Mouse (Mus musculus) lung, adult 2 months (tissue): Measurements from ENCODE around the gene Slc13a3. TPM values are rescaled to one million over a fixed set of nuclear protein-coding genes. Genes with fewer than 3 reads are reported as not detected.

Experiments used
- DNase-seq: peaks from one replicate; pipeline ENCODE4 v3.0.0; 2022
- H3K4me1 ChIP-seq: fragments of 200-500 bp; 2 replicates; pipeline ENCODE4 v1.6.1; 2011; ENCODE audit warnings: low read length; ENCODE audit not compliant: control insufficient read depth, insufficient read depth
- H3K4me3 ChIP-seq: fragments of 200-500 bp; replicated peaks from 2 replicates; pipeline ENCODE3; 2011; ENCODE audit warnings: low read depth, mild to moderate bottlenecking, control low read depth, low read length; ENCODE audit errors: extremely low read depth
- CTCF ChIP-seq: fragments of 200-500 bp; IDR thresholded peaks from 2 replicates; pipeline ENCODE4 v1.5.1; 2011; ENCODE audit warnings: mild to moderate bottlenecking, low read length, control low read depth; ENCODE audit not compliant: insufficient read depth
- POLR2A ChIP-seq: fragments of 200-500 bp; IDR thresholded peaks from 2 replicates; pipeline ENCODE4 v1.6.1; 2011; ENCODE audit warnings: low read depth, mild to moderate bottlenecking, control low read depth, low read length, borderline replicate concordance; ENCODE audit errors: extremely low read depth
- WGBS: fragments of 180-500 bp; shearing (Covaris S2); methylation state at CpG from one replicate; pipeline ENCODE4 v1.1.7; 2018; 5-methylcytosine and 5-hydroxymethylcytosine counted together
- polyA plus RNA-seq: library from polyadenylated mRNA; depleted of rRNA; stranded (reverse); fragments of >200 nt; gene quantifications from 2 replicates; pipeline ENCODE4 v1.2.3, GENCODE M21; 2012

Gene Slc13a3
- polyA plus RNA-seq, 1 experiment, result 3.1 TPM

GRCm38 (mm10) chr2:165452730-165453693, 20.0 kb downstream of the Slc13a3 start:
- no peak for DNase-seq
- no peaks in the 10 kb centered on the region for H3K4me1 ChIP-seq
- WGBS, result 67% methylated on average over 12 of the region's 12 CpGs
- TF ChIP-seq CTCF (no peak), POLR2A (no peak)
- H3K4me3 ChIP-seq, result no peak overlapping the region

GRCm38 (mm10) chr2:165448475-165448874, 24.6 kb downstream of the Slc13a3 start:
- TF ChIP-seq POLR2A (no peak), CTCF (no peak)
- no peak for DNase-seq
- Histone ChIP-seq H3K4me1 (no peaks in the 10 kb centered on the region), H3K4me3 (no peak overlapping the region)
- 71% methylated on average over 9 of the region's 9 CpGs for WGBS

GRCm38 (mm10) chr2:165444861-165445260, 28.2 kb downstream of the Slc13a3 start:
- no peak overlapping the region for H3K4me3 ChIP-seq
- DNase-seq, result no peak
- 66% methylated on average over 3 of the region's 3 CpGs for WGBS
- TF ChIP-seq POLR2A (no peak), CTCF (no peak)
- no peaks in the 10 kb centered on the region for H3K4me1 ChIP-seq

- DNase-seq, result no peak
- WGBS, result 49% methylated on average over 10 of the region's 10 CpGs
- Histone ChIP-seq H3K4me3 (no peak overlapping the region), H3K4me1 (no peaks in the 10 kb centered on the region)
- TF ChIP-seq POLR2A (no peak), CTCF (no peak)
Observed at GRCm38 (mm10) chr2:165442981-165443380, 30.0 kb downstream of the Slc13a3 start.

GRCm38 (mm10) chr2:165441613-165442012, 31.4 kb downstream of the Slc13a3 start:
- DNase-seq, result no peak
- 60% methylated on average over 4 of the region's 4 CpGs for WGBS

GRCm38 (mm10) chr2:165439613-165440012, 33.4 kb downstream of the Slc13a3 start:
- DNase-seq, result no peak
- no peak overlapping the region for H3K4me3 ChIP-seq
- WGBS, result 82% methylated on average over 10 of the region's 10 CpGs

More at GRCm38 (mm10) chr2:165441613-165442012, 31.4 kb downstream of the Slc13a3 start:
- Histone ChIP-seq H3K4me1 (no peaks in the 10 kb centered on the region), H3K4me3 (no peak overlapping the region)
- TF ChIP-seq POLR2A (no peak), CTCF (no peak)

GRCm38 (mm10) chr2:165438881-165439280, 34.1 kb downstream of the Slc13a3 start:
- 78% methylated on average over 7 of the region's 7 CpGs for WGBS
- DNase-seq, result no peak
- no peak overlapping the region for H3K4me3 ChIP-seq
- TF ChIP-seq CTCF, result no peak
- TF ChIP-seq POLR2A, result no peak
- H3K4me1 ChIP-seq, result no peaks in the 10 kb centered on the region

More at GRCm38 (mm10) chr2:165439613-165440012, 33.4 kb downstream of the Slc13a3 start:
- TF ChIP-seq CTCF, result no peak
- no peak for TF ChIP-seq POLR2A
- H3K4me1 ChIP-seq, result no peaks in the 10 kb centered on the region

- DNase-seq, result no peak
- no peak for TF ChIP-seq CTCF
- no peak for TF ChIP-seq POLR2A
- WGBS, result 32% methylated on average over 7 of the region's 7 CpGs
- Histone ChIP-seq H3K4me1 (no peaks in the 10 kb centered on the region), H3K4me3 (no peak overlapping the region)
Observed at GRCm38 (mm10) chr2:165428694-165429093, 44.3 kb downstream of the Slc13a3 start.

GRCm38 (mm10) chr2:165420195-165420594, 52.8 kb downstream of the Slc13a3 start:
- H3K4me3 ChIP-seq, result no peak overlapping the region
- DNase-seq, result no peak
- H3K4me1 ChIP-seq, result no peaks in the 10 kb centered on the region
- no peak for TF ChIP-seq CTCF
- no peak for TF ChIP-seq POLR2A
- 81% methylated on average over 2 of the region's 2 CpGs for whole genome bisulfite sequencing
